Mouse (Mus musculus) limb, embryonic 10.5 days (tissue): Measurements from ENCODE around the gene Pik3ap1. TPM values are rescaled to one million over a fixed set of nuclear protein-coding genes. Genes with fewer than 3 reads are reported as not detected.

ENCODE experiments used
- DNase-seq: peaks from one replicate; pipeline ENCODE4 v3.0.0-alpha.2; 2017; ENCODE audit warnings: low spot score
- H3K27ac ChIP-seq: fragments of 300-500 bp; sonication (generic); 2 replicates; pipeline ENCODE4 v1.5.1; 2016; ENCODE audit warnings: mild to moderate bottlenecking
- H3K27me3 ChIP-seq: fragments of 300-500 bp; sonication (generic); 2 replicates; pipeline ENCODE4 v1.6.1; 2016; ENCODE audit warnings: low read depth, mild to moderate bottlenecking; ENCODE audit not compliant: poor library complexity, severe bottlenecking
- H3K36me3 ChIP-seq: fragments of 300-500 bp; sonication (generic); 2 replicates; pipeline ENCODE4 v1.6.1; 2016; ENCODE audit warnings: mild to moderate bottlenecking, moderate library complexity
- H3K4me1 ChIP-seq: fragments of 300-500 bp; sonication (generic); 2 replicates; pipeline ENCODE4 v1.6.1; 2016
- H3K4me3 ChIP-seq: fragments of 300-500 bp; sonication (generic); 2 replicates; pipeline ENCODE4 v1.5.1; 2016; ENCODE audit warnings: mild to moderate bottlenecking, moderate library complexity
- H3K9me3 ChIP-seq: fragments of 300-500 bp; sonication (generic); replicated peaks from 2 replicates; pipeline ENCODE4 v1.6.1; 2016; ENCODE audit warnings: mild to moderate bottlenecking
- WGBS: fragments of 180-500 bp; shearing (Covaris S2); methylation state at CpG from one replicate; pipeline ENCODE4 v1.1.7; 2016; 5-methylcytosine and 5-hydroxymethylcytosine counted together
- polyA plus RNA-seq: library from polyadenylated mRNA; unstranded; fragments of >200 nt; fragmentation: Nextera tagmentation; extraction: Ambion mirVana; gene quantifications from 2 replicates; pipeline ENCODE4 v1.2.1, GENCODE M21; 2016

Pik3ap1 gene
- polyA plus RNA-seq, 1 experiment from 2014 or later, result 0.96 TPM

- Histone ChIP-seq H3K36me3 (peaks cover 23% of the 10 kb centered on the region), H3K27ac (no peak overlapping the region), H3K27me3 (no peaks in the 10 kb centered on the region), H3K4me1 (peaks cover 17% of the 10 kb centered on the region; the same call in 1 of the 2 replicates), H3K9me3 (no peaks in the 10 kb centered on the region), H3K4me3 (no peak overlapping the region)
- 40% methylated on average over 2 of the region's 2 CpGs for WGBS
- DNase-seq, result peak; percentile 45
These were observed 126.2 kb downstream of the Pik3ap1 start for GRCm38 (mm10) chr19:41258707-41259106.

- Histone ChIP-seq H3K27ac (no peak overlapping the region), H3K9me3 (no peaks in the 10 kb centered on the region), H3K4me3 (no peak overlapping the region), H3K27me3 (no peaks in the 10 kb centered on the region), H3K36me3 (peaks cover 43% of the 10 kb centered on the region), H3K4me1 (no peaks in the 10 kb centered on the region)
- no peak for DNase-seq
- 90% methylated on average over 5 of the region's 5 CpGs for WGBS
These were observed 130.3 kb downstream of the Pik3ap1 start for GRCm38 (mm10) chr19:41254584-41254983.

- no peaks in the 10 kb centered on the region for H3K9me3 ChIP-seq
- peaks cover 73% of the 10 kb centered on the region for H3K36me3 ChIP-seq
- no peaks in the 10 kb centered on the region for H3K27me3 ChIP-seq
- H3K4me1 ChIP-seq, result no peaks in the 10 kb centered on the region
- no peak for DNase-seq
- 73% methylated on average over 4 of the region's 4 CpGs for WGBS
- no peak overlapping the region for H3K4me3 ChIP-seq
- no peak overlapping the region for H3K27ac ChIP-seq
These were observed 135.9 kb downstream of the Pik3ap1 start for GRCm38 (mm10) chr19:41248968-41249367.

- Histone ChIP-seq H3K4me3 (no peak overlapping the region), H3K27ac (no peak overlapping the region), H3K4me1 (no peaks in the 10 kb centered on the region), H3K27me3 (no peaks in the 10 kb centered on the region), H3K9me3 (no peaks in the 10 kb centered on the region), H3K36me3 (peaks cover 70% of the 10 kb centered on the region)
- 93% methylated on average over 3 of the region's 3 CpGs for WGBS
- no peak for DNase-seq
These were observed 136.6 kb downstream of the Pik3ap1 start for GRCm38 (mm10) chr19:41248271-41248670.

GRCm38 (mm10) chr19:41246271-41246670 lies 138.6 kb downstream of the Pik3ap1 start:
- no peak for DNase-seq
- H3K27ac ChIP-seq, result no peak overlapping the region
- H3K4me3 ChIP-seq, result no peak overlapping the region
- WGBS, result 89% methylated on average over 4 of the region's 4 CpGs
- peaks cover 80% of the 10 kb centered on the region for H3K36me3 ChIP-seq
- H3K27me3 ChIP-seq, result no peaks in the 10 kb centered on the region
- H3K9me3 ChIP-seq, result no peaks in the 10 kb centered on the region
- no peaks in the 10 kb centered on the region for H3K4me1 ChIP-seq

- Histone ChIP-seq H3K4me3 (no peak overlapping the region), H3K4me1 (no peaks in the 10 kb centered on the region), H3K36me3 (peaks cover 89% of the 10 kb centered on the region), H3K9me3 (no peaks in the 10 kb centered on the region), H3K27ac (no peak overlapping the region), H3K27me3 (no peaks in the 10 kb centered on the region)
- 75% methylated on average over 6 of the region's 6 CpGs for WGBS
- peak; percentile 52 for DNase-seq
These were observed 140.3 kb downstream of the Pik3ap1 start for GRCm38 (mm10) chr19:41244581-41244980.

- DNase-seq, result no peak
- Histone ChIP-seq H3K4me3 (no peak overlapping the region), H3K4me1 (no peaks in the 10 kb centered on the region), H3K27me3 (no peaks in the 10 kb centered on the region), H3K27ac (no peak overlapping the region), H3K36me3 (peaks cover 90% of the 10 kb centered on the region), H3K9me3 (no peaks in the 10 kb centered on the region)
- 95% methylated on average over 5 of the region's 5 CpGs for WGBS
These were observed 142.9 kb downstream of the Pik3ap1 start for GRCm38 (mm10) chr19:41241997-41242396.

GRCm38 (mm10) chr19:41233698-41234097 lies 151.2 kb downstream of the Pik3ap1 start:
- 90% methylated on average over 4 of the region's 4 CpGs for whole genome bisulfite sequencing
- no peaks in the 10 kb centered on the region for H3K9me3 ChIP-seq
- H3K36me3 ChIP-seq, result peaks cover 86% of the 10 kb centered on the region
- H3K4me1 ChIP-seq, result no peaks in the 10 kb centered on the region
- H3K4me3 ChIP-seq, result no peak overlapping the region
- H3K27ac ChIP-seq, result no peak overlapping the region
- no peak for DNase-seq
- no peaks in the 10 kb centered on the region for H3K27me3 ChIP-seq

Other genes with a start within 250 kb of the Pik3ap1 start
- 0.03 TPM in 1 of 2 replicates, not detected in the other for gene Tll2, start 178.3 kb downstream of the Pik3ap1 start, polyA plus RNA-seq
- gene Tm9sf3, start 121.1 kb downstream of the Pik3ap1 start, polyA plus RNA-seq, result 88.8 and 112 TPM in 2 replicates
- 7.7 and 8.7 TPM in 2 replicates for gene Lcor, start 97.5 kb upstream of the Pik3ap1 start, polyA plus RNA-seq
- 2.3 and 2.8 TPM in 2 replicates for gene Gm340, start 197.3 kb upstream of the Pik3ap1 start, polyA plus RNA-seq